Mouse (Mus musculus) lung, postnatal 4 days (tissue): ENCODE measurements around the gene Tmem151a.
A peak's percentile ranks its signal among the peaks of the same experiment; 100 is the strongest.

Source experiments
- DNase-seq, 2 experiments: peaks; one replicate each; pipeline ENCODE4 v3.0.0; 2021

Tmem151a gene

GRCm38 (mm10) chr19:5040862-5041523 is 44.3 kb downstream of the Tmem151a start, which contains the start of gene Brms1:
Brms1 (plus strand) TSS chr19:5041354.
- peak; percentile 92 to 94 for DNase-seq

- no peak for DNase-seq
Measured at GRCm38 (mm10) chr19:5039301-5040114, 45.8 kb downstream of the Tmem151a start.

GRCm38 (mm10) chr19:5038709-5039156 is 46.6 kb downstream of the Tmem151a start, which contains the start of the genes B4gat1 and AC124502.3:
B4gat1 (plus strand) TSS chr19:5038826.
AC124502.3 (plus strand) TSS chr19:5038891.
- peak; percentile 91 to 93 for DNase-seq

GRCm38 (mm10) chr19:5037678-5038571 is 47.4 kb downstream of the Tmem151a start:
- peak; percentile 78 to 83 for DNase-seq

- no peak for DNase-seq
Measured at GRCm38 (mm10) chr19:5036577-5036976, 48.8 kb downstream of the Tmem151a start.

- DNase-seq: no peak
Measured at GRCm38 (mm10) chr19:5032686-5033085, 52.6 kb downstream of the Tmem151a start.

- DNase-seq: no peak
Measured at GRCm38 (mm10) chr19:5026111-5026510, 59.2 kb downstream of the Tmem151a start.

GRCm38 (mm10) chr19:5023621-5024479 is 61.5 kb downstream of the Tmem151a start, which contains the start of gene Slc29a2:
Slc29a2 (plus strand) TSS chr19:5023860.
- DNase-seq: peak; percentile 93 to 94

- DNase-seq: no peak
Measured at GRCm38 (mm10) chr19:5021416-5021815, 63.9 kb downstream of the Tmem151a start.
